Mouse (Mus musculus) WW6 (cell line): ENCODE results near the gene Arhgef12.

ENCODE experiments used
- DNase-seq: peaks from one replicate; pipeline ENCODE4 v3.0.0-alpha.2; 2013; ENCODE audit warnings: low read depth, low spot score

Arhgef12 gene

GRCm38 (mm10) chr9:43076163-43076562 lies 30.9 kb downstream of the Arhgef12 start:
- DNase-seq = no peak

DNA sequence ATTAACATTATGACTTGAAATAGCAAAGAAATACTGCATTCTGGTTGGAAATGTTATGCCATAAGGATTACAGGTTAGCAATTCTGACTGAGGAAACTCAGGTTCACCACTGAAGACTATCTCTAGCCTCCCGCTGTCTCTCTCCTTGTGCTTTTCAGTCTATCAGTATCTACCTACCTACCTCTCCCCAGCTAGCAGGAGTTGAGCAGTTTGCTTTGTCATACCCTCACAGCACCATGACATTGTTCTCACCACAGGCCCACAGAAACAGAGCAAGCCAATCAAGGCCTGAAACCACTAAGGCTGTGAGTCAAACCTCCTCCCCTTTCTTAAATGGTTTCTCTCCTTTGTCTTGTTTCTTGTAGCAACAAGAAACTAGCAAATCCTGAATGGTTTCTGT lies 32.4 kb downstream of the Arhgef12 start:
- DNase-seq = no peak

DNA sequence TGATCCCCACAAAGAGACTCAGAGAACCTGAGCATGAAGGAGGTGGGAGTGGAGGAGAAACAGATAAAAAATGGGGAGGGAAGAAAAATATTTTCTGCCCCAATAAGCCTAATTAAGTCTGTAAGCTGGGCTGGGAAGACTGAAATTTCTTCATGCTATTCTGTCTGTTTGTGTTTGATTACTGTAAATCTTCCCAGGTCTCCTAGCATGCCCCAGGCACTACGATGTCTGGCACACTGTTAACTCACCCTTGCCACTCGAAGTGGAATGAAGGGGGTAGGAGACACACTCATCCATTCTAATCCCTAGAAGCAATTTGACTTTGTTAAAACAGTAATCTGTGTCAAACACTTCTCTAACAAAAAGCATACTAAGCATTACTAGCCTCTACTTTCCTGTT lies 35.3 kb downstream of the Arhgef12 start:
- no peak for DNase-seq

- peak; percentile 7 for DNase-seq
Measured at GRCm38 (mm10) chr9:43071176-43071575, 35.9 kb downstream of the Arhgef12 start.

DNA sequence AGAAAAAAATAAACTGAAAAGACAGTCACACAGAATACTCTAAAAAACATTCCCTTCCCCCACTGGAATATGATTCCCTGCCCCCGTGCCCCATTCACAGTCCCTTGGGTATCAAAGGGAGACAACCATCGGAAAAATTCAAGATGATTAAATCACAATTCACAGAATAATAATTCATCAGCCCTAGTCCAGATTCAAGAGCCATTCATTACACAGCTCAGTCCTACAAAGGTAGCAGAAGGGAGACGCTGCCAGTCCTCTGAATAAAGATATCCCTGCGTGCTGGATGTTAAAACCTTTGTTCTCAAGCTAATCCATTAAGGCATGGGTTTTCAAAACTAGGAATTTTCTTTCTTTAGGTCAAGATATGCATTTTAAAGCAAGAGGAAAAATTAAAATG lies 36.5 kb downstream of the Arhgef12 start:
- no peak for DNase-seq

DNA sequence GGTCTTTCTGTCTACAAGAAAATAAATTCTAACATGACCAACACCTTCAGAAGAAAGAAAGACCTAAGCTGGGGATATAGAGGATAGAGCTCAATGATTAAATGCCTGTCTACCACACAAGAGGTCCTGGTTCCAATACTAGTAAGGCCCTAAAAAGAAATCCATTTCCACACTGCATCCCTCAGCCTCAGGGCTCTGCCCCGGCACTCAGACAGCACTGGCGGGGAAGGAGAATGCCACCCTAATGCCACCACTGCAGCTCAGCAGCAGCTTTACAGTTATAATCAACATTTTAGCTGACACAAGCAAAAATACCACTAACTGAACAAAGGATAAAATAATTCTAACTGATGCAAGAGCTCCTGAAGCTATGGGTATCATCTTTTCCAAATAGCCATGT lies 36.9 kb downstream of the Arhgef12 start:
- DNase-seq = no peak

DNA sequence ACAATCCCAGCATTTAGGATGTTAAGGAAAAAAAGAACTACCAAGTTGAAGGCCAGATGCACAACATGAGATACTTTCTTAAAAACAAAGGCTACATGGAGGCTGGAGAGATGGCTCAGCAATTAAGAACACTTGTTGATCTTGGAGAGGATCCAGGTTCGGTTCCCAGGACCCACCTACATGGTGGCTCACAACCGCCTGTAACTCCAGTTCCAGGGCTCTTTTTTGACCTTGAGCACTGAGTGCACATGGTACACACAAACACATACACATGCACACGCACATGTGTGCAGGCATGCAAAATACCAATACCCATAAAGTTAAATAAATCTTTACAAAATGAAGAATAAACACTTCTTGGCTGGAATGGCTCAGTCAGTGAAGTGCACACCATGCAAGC lies 39.1 kb downstream of the Arhgef12 start:
- DNase-seq = no peak

DNA sequence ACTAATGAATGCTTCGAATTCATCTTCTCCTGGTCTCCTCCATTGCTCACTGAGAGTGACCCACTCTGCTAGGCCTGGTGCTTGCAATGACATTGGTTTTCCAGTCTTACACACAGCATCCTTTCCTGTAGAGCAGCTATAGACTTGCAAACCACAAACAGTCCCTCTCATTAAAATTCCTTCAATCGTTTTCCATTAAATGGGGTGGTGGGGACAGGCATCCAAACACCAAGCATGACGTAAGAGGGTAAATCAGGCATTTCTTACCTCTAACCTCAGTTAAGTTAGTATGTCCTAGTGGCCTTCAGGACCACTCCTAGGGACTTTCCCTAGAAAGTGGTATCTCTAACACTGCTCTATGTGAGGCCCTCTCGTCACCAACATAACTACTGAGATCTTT lies 41.8 kb downstream of the Arhgef12 start:
- DNase-seq = no peak

GRCm38 (mm10) chr9:43061545-43061944 lies 45.5 kb downstream of the Arhgef12 start:
- no peak for DNase-seq

- no peak for DNase-seq
Measured at GRCm38 (mm10) chr9:43050391-43050790, 56.6 kb downstream of the Arhgef12 start.

GRCm38 (mm10) chr9:43044481-43044880 lies 62.6 kb downstream of the Arhgef12 start:
- DNase-seq = no peak

DNA sequence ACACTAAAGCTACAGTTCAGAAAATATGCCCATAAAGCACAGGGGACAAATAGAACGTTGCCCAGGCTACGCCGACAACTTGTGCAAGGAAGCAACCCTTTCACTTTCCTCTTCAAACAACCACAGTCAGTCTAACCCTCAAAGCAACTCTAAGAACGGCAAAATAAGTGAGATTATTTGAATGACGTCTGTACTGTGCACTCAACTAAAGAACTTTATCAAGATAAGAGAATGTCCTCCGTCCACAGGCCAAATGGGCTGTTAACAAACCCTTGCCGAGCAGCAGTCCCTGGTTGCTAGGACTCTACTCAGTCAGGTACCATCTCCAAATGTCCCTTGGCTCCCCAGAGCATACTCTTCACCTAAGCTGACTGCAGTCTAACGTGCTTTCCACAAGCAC lies 68.6 kb downstream of the Arhgef12 start:
- DNase-seq = no peak

GRCm38 (mm10) chr9:43035208-43035607 lies 71.8 kb downstream of the Arhgef12 start:
- DNase-seq = no peak

DNA sequence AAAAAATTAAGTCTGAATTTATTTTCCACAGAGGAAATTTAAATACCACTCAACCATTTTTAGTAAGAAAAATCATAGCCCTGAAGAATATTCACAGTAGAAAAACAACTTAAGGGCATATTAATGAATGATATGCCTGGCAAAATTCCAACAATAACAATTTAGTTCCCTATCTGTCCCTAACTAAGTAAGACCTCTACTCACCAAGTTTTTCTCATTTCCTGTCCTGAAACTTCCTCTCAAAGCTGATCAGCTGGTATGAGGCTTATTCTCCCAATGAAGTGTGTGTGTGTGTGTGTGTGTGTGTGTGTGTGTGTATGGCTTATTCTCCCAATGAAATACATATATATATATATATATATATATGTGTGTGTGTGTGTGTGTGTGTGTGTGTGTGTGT lies 72.8 kb downstream of the Arhgef12 start:
- DNase-seq = no peak

- DNase-seq = no peak
Measured at GRCm38 (mm10) chr9:43027757-43028156, 79.3 kb downstream of the Arhgef12 start.

DNA sequence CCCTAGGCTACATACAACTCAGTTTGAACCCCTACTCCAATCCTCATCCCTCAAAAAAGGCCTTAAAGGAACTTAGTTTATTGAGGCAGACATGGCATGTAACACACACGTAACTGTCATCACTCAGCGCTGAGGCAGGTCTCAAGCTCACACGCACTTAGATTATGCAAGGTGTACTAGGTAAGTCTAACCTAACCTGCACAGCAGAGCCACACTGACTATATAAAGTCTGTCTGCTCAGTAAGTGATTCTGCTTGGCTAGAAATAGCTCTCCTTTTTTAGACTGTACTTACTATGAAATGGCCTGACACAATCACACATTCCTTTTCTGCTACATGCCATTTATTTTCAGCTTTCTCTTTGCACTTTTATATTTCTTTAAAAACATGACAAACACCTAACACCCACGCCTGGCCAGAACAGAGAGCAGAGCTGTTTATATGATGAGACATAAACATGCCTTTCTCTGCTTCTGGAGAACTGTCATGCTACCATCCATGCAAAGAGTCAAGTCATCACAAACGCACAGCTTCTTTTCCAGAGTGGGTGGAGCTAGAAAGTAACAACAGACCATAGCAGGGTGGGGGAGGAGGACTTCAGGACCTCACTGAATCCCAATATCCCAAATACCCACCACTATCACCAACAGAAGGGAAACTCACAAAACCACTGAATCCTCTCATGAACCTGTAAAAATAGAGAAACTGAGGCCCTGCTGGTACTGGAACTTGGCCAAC lies 85.4 kb downstream of the Arhgef12 start:
- no peak for DNase-seq

GRCm38 (mm10) chr9:43019656-43020055 lies 87.4 kb downstream of the Arhgef12 start:
- DNase-seq = no peak

DNA sequence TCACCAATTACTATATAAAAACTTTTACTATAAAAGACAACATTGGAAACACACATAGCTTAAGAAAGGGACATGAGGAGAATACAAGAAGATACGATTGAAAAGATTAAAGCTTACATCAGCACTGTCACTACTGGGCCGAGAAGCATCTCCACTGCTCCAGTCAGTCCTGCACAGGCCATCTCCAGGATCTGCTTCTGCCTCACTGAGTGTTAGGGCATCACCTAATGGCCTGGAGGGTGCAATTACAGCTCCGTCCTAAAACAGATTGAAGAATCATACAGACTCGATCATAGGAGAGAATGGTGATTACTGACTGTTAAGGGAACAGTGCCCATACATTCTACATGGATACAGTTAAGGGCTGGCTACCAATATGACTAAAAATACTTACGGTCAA lies 91.3 kb downstream of the Arhgef12 start:
- DNase-seq = peak; percentile 26

DNA sequence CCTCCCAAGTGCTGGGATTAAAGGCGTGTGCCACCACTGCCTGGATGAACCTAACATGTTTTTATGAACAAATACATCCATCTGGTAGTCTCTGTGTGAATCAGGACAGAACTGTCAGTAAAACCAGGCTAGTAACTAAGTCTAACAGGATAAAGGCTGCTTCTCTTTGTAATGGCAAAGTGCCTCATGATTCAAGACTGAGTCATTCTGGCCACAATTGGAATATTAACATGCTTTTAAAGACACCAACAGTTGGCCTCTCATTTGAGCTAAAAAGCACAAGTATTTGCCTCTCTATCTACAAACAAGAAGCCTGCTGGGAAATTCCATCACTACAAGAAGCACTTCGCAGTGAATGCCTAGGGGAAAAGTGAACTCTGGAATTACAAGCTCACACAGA lies 91.7 kb downstream of the Arhgef12 start:
- no peak for DNase-seq

GRCm38 (mm10) chr9:43014886-43015285 lies 92.2 kb downstream of the Arhgef12 start:
- DNase-seq = no peak

- no peak for DNase-seq
Measured at GRCm38 (mm10) chr9:43012541-43012940, 94.5 kb downstream of the Arhgef12 start.

- no peak for DNase-seq
Measured at GRCm38 (mm10) chr9:43011061-43011460, 96.0 kb downstream of the Arhgef12 start.

- no peak for DNase-seq
Measured at GRCm38 (mm10) chr9:43003881-43004280, 103.2 kb downstream of the Arhgef12 start.

DNA sequence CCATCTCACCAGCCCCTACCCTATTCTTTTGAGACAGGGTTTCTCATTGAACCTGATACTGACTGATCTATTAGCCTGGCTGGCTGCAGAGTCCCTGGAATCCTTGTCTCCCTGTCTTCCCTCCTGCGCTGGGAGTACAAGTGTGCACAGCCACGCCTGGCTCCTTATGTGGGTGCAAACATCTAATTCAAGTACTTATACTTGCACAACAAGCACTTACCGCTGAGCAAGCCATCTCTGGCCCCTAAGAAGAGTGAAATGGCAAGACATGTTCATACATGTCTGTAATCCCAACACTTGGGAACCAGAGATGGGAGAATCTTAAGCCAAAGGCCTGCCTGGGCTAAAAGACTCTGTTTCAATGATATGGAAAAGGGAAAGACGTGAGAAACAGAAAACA lies 104.0 kb downstream of the Arhgef12 start:
- DNase-seq = no peak
